Mouse (Mus musculus) CH12.LX (cell line): ENCODE measurements around the gene Eml1. TPM values are rescaled to one million over a fixed set of nuclear protein-coding genes. Genes with fewer than 3 reads are reported as not detected.

Experiments
- DNase-seq: peaks from one replicate; pipeline ENCODE4 v3.0.0-alpha.2; 2013; ENCODE audit errors: extremely low read depth
- H3K27ac ChIP-seq: 2 replicates; pipeline ENCODE4 v1.5.1; 2012; ENCODE audit warnings: low read depth, mild to moderate bottlenecking, control low read depth, moderate library complexity; ENCODE audit not compliant: insufficient read depth
- H3K27me3 ChIP-seq: replicated peaks from 2 replicates; pipeline ENCODE3; 2012; ENCODE audit warnings: inconsistent platforms
- H3K36me3 ChIP-seq, 2 experiments: replicated peaks in 1 of 2; 2 replicates each; pipeline versions ENCODE3 to v1.6.1; 2012; ENCODE audit warnings: inconsistent platforms in 1 of 2, low read length in 1 of 2, mild to moderate bottlenecking in 1 of 2, mixed read lengths in 1 of 2, moderate library complexity in 1 of 2; ENCODE audit not compliant: control insufficient read depth in 1 of 2, insufficient read depth in 1 of 2
- H3K4me1 ChIP-seq, 2 experiments: 2 replicates each; pipeline ENCODE4 v1.6.1; 2012; ENCODE audit warnings: inconsistent platforms in 1 of 2, moderate library complexity in 1 of 2; ENCODE audit not compliant: insufficient read depth in 2 of 2, control insufficient read depth in 1 of 2
- H3K4me2 ChIP-seq: 2 replicates; pipeline ENCODE4 v1.6.1; 2012; ENCODE audit warnings: low read depth, mild to moderate bottlenecking, control low read depth; ENCODE audit not compliant: poor library complexity, insufficient read depth, severe bottlenecking
- H3K4me3 ChIP-seq, 3 experiments: fragments of 150-350 bp in 1 of 3; sonication (generic) in 1 of 3; replicated peaks in 1 of 3; 2 replicates each; pipeline versions ENCODE3 to v1.5.1; 2011 to 2012; ENCODE audit warnings: low read depth in 2 of 3, low read length in 2 of 3, mild to moderate bottlenecking in 2 of 3, moderate library complexity in 2 of 3, control low read depth in 1 of 3, improper control_type of control experiment in 1 of 3, inconsistent platforms in 1 of 3, mixed read lengths in 1 of 3; ENCODE audit not compliant: poor library complexity in 1 of 3
- H3K79me2 ChIP-seq: replicated peaks from 2 replicates; pipeline ENCODE4 v1.6.1; 2012; ENCODE audit warnings: mild to moderate bottlenecking, moderate library complexity; ENCODE audit not compliant: control insufficient read depth, poor library complexity, insufficient read depth, severe bottlenecking; ENCODE audit errors: extremely low read depth
- H3K9ac ChIP-seq: 2 replicates; pipeline ENCODE4 v1.6.1; 2012; ENCODE audit warnings: low read depth, mild to moderate bottlenecking, control low read depth, moderate library complexity; ENCODE audit not compliant: insufficient read depth
- H3K9me3 ChIP-seq: replicated peaks from 2 replicates; pipeline ENCODE3; 2012; ENCODE audit warnings: low read length, inconsistent platforms, mixed read lengths
- CHD1 ChIP-seq: IDR thresholded peaks from 2 replicates; pipeline ENCODE4 v1.6.1; 2012; ENCODE audit warnings: low read depth, low read length, improper control_type of control experiment, inconsistent platforms
- CTCF ChIP-seq, 2 experiments: IDR thresholded peaks in 1 of 2; conservative IDR thresholded peaks in 1 of 2; 2 replicates each; pipeline ENCODE4 v1.5.1; 2011 to 2012; ENCODE audit warnings: low read depth in 2 of 2, low read length in 2 of 2, improper control_type of control experiment in 1 of 2, inconsistent platforms in 1 of 2, mild to moderate bottlenecking in 1 of 2, moderate library complexity in 1 of 2
- E2F4 ChIP-seq: IDR thresholded peaks from 2 replicates; pipeline ENCODE4 v1.6.1; 2011; ENCODE audit warnings: low read depth, low read length, improper control_type of control experiment; ENCODE audit not compliant: insufficient replicate concordance
- IRF4 ChIP-seq: IDR thresholded peaks from 2 replicates; pipeline ENCODE4 v1.6.1; 2014; ENCODE audit warnings: low read depth, mild to moderate bottlenecking, inconsistent platforms, low read length, improper control_type of control experiment
- JUN ChIP-seq: IDR thresholded peaks from 2 replicates; pipeline ENCODE4 v1.6.1; 2011; ENCODE audit warnings: low read depth, mild to moderate bottlenecking, low read length, improper control_type of control experiment, moderate library complexity; ENCODE audit not compliant: insufficient read depth
- KAT2A ChIP-seq: IDR thresholded peaks from 2 replicates; pipeline ENCODE4 v1.6.1; 2012; ENCODE audit warnings: low read length, improper control_type of control experiment, inconsistent platforms; ENCODE audit not compliant: insufficient replicate concordance
- MAFK ChIP-seq: IDR thresholded peaks from 2 replicates; pipeline ENCODE4 v1.6.1; 2011; ENCODE audit warnings: low read length, improper control_type of control experiment; ENCODE audit not compliant: insufficient replicate concordance
- MAX ChIP-seq: IDR thresholded peaks from 2 replicates; pipeline ENCODE4 v1.6.1; 2011; ENCODE audit warnings: low read length, improper control_type of control experiment
- MYC ChIP-seq: IDR thresholded peaks from 2 replicates; pipeline ENCODE4 v1.6.1; 2011; ENCODE audit warnings: low read depth, mild to moderate bottlenecking, improper control_type of control experiment, low read length
- NRF1 ChIP-seq: IDR thresholded peaks from 2 replicates; pipeline ENCODE4 v1.6.1; 2014; ENCODE audit warnings: low read depth, mild to moderate bottlenecking, inconsistent platforms, low read length, improper control_type of control experiment, moderate library complexity
- POLR2A ChIP-seq: IDR thresholded peaks from 2 replicates; pipeline ENCODE4 v1.6.1; 2011; ENCODE audit warnings: low read depth, mild to moderate bottlenecking, improper control_type of control experiment, low read length
- RAD21 ChIP-seq: IDR thresholded peaks from 2 replicates; pipeline ENCODE4 v1.6.1; 2011; ENCODE audit warnings: low read depth, mild to moderate bottlenecking, low read length, improper control_type of control experiment, moderate library complexity
- RCOR1 ChIP-seq: conservative IDR thresholded peaks from 2 replicates; pipeline ENCODE4 v1.6.1; 2012; ENCODE audit warnings: low read depth, mild to moderate bottlenecking, inconsistent platforms, low read length, improper control_type of control experiment
- TBP ChIP-seq: conservative IDR thresholded peaks from 2 replicates; pipeline ENCODE4 v1.6.1; 2011; ENCODE audit warnings: low read depth, low read length, improper control_type of control experiment
- UBTF ChIP-seq: IDR thresholded peaks from 2 replicates; pipeline ENCODE4 v1.6.1; 2012; ENCODE audit warnings: low read depth, mild to moderate bottlenecking, inconsistent platforms, low read length, improper control_type of control experiment, moderate library complexity
- USF1 ChIP-seq: IDR thresholded peaks from 2 replicates; pipeline ENCODE4 v1.6.1; 2014; ENCODE audit warnings: low read depth, mild to moderate bottlenecking, inconsistent platforms, low read length, improper control_type of control experiment
- USF2 ChIP-seq: conservative IDR thresholded peaks from 2 replicates; pipeline ENCODE4 v1.6.1; 2011; ENCODE audit warnings: low read depth, low read length, improper control_type of control experiment
- ZKSCAN1 ChIP-seq: IDR thresholded peaks from 2 replicates; pipeline ENCODE4 v1.6.1; 2012; ENCODE audit warnings: low read depth, inconsistent platforms, low read length, improper control_type of control experiment, borderline replicate concordance
- ZMIZ1 ChIP-seq: IDR thresholded peaks from 2 replicates; pipeline ENCODE4 v1.6.1; 2012; ENCODE audit warnings: low read depth, mild to moderate bottlenecking, inconsistent platforms, low read length, improper control_type of control experiment
- dilution Hi-C: fragments of 300-500 bp; cut with MboI; formaldehyde crosslinking; loops from 2 replicates; pipeline ENCODE4 v1.14.3; 2020; ENCODE audit warnings: low sequenced_read_pairs; ENCODE audit not compliant: extremely low pct_unique_long_range_greater_than_20kb, extremely low pct_ligation_motif_present
- in situ Hi-C: fragments of 300-500 bp; cut with MboI; formaldehyde crosslinking; loops from 3 replicates; pipeline ENCODE4 v1.14.3; 2019; ENCODE audit warnings: low sequenced_read_pairs, low pct_ligation_motif_present, low pct_unique_long_range_greater_than_20kb, mixed read lengths
- polyA plus RNA-seq: library from polyadenylated mRNA; unstranded; fragments of >175 nt; gene quantifications from 2 replicates; pipeline ENCODE4 v1.2.1, GENCODE M21; 2012; ENCODE audit warnings: low read depth; ENCODE audit not compliant: insufficient read length
- total RNA-seq, 2 experiments: library from RNA; depleted of rRNA; stranded (reverse); fragments of 300-350 nt in 1 of 2; fragments of >200 nt in 1 of 2; gene quantifications; 2 replicates each; pipeline ENCODE4 v1.2.3; 2012 to 2014

The Eml1 gene
- total and polyA plus RNA-seq, 3 experiments: not detected

GRCm38 (mm10) chr12:108433498-108433897 lies 62.7 kb downstream of the Eml1 start:
- Histone ChIP-seq H3K9me3 (no peaks in the 10 kb centered on the region), H3K27ac (no peak overlapping the region), H3K36me3 (no peaks in the 10 kb centered on the region), H3K4me1 (0 out of 4 replicates have a peak, but pooled peaks cover 0 to 9% of the 10 kb centered on the region in 2 experiments), H3K79me2 (no peaks in the 10 kb centered on the region), H3K4me3 (no peak overlapping the region), H3K27me3 (peaks cover 89% of the 10 kb centered on the region), H3K9ac (no peak overlapping the region), H3K4me2 (no peak overlapping the region)
- dilution Hi-C loops (no loop called here), in situ Hi-C loops (no loop called here)
- DNase-seq: no peak
- TF ChIP-seq CHD1 (no peak), CTCF (conservative IDR thresholded peaks at IDR 0.05 in 1 of 2, IDR thresholded peaks at IDR 0.05 in 1 of 2; ENCODE audit: low read depth in 2 of 2, low read length in 2 of 2) (no peak), JUN (no peak), RAD21 (no peak)

GRCm38 (mm10) chr12:108435444-108436015 lies 64.8 kb downstream of the Eml1 start:
- no peaks in the 10 kb centered on the region for H3K9me3 ChIP-seq
- H3K4me1 ChIP-seq: no peaks in the 10 kb centered on the region
- peaks cover 83% of the 10 kb centered on the region for H3K27me3 ChIP-seq
- TF ChIP-seq USF2 (no peak), E2F4 (no peak), NRF1 (no peak), RCOR1 (no peak), MAX (no peak), ZKSCAN1 (no peak), POLR2A (no peak), USF1 (no peak), TBP (no peak), UBTF (no peak), RAD21 (no peak), ZMIZ1 (no peak), MAFK (no peak), IRF4 (no peak), KAT2A (no peak), MYC (no peak)
- DNase-seq: no peak
- dilution Hi-C loops: no loop called here
- H3K4me3 ChIP-seq: no peak overlapping the region
- in situ Hi-C loops: no loop called here
- H3K4me2 ChIP-seq: no peak overlapping the region
- no peak overlapping the region for H3K27ac ChIP-seq
- H3K79me2 ChIP-seq: no peaks in the 10 kb centered on the region
- no peaks in the 10 kb centered on the region for H3K36me3 ChIP-seq
- no peak overlapping the region for H3K9ac ChIP-seq
